Mouse (Mus musculus) gastrocnemius, adult 8-10 months (tissue): Measurements from ENCODE around the gene Rtn1. TPM values are rescaled to one million over a fixed set of nuclear protein-coding genes. Genes with fewer than 3 reads are reported as not detected.

ENCODE experiments used
- DNase-seq, 2 experiments: peaks; one replicate each; pipeline ENCODE4 v3.0.0; 2022; ENCODE audit warnings: low spot score in 2 of 2
- total RNA-seq, 4 experiments: library from RNA; stranded (reverse); gene quantifications; 2 replicates each; pipeline ENCODE4 v1.2.4; 2022

Rtn1 gene
- total RNA-seq, 4 experiments from 2014 or later, result 1.1 to 3.2 (median 2.2) TPM

DNA sequence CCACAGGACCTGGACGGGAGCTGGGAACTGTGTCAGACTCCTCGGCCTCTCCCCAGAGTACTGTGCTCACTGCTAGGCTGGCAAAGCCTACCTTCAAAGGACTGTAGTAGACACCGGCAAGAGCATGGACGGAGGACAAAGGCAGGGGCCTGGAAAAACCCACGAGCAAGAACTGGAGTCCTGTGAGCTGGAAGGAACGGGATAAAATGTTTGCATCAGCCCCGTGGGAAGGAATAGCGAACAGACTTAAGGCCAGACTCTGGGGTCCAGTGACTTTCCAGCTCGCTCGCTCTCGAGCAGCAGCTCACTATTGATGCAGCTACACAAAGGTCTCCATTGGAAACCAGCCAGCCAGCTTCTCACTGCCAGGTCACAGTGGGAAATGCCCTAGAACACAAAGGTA, 34.0 kb downstream of the Rtn1 start:
- DNase-seq, result no peak

DNA sequence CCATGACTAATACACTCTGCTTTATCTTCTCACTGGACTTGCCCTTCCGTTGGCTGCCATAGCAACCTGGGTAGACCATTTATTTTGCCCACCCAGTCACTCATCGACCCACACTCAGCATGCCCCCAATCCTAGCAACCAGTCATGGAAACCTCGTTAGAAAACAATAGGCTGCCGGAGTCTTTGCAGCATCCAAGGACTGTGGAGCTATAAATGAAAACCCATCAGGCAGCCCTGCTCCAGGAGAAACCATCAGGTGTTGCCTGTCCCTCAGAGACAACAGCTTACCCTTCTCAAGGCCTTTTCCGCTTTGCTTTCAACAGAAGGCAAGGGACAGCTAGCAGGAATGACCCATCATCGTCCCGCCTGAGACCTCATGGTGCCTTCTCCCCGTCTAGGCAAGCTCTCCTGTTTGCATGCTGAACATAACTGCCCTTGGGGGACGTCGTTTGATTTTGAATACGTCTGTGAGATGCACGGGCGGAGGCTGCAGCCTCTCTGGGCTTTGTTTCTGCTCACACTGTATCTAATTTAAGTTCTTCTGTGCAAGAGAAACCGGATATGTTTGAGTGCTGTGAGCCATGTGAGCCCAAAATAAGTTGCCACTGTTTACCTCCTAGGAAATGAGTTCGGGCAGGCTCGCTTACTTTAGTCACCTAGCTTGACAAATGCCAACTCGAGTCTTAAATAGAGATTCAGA, 34.8 kb downstream of the Rtn1 start:
- DNase-seq, result no peak

DNA sequence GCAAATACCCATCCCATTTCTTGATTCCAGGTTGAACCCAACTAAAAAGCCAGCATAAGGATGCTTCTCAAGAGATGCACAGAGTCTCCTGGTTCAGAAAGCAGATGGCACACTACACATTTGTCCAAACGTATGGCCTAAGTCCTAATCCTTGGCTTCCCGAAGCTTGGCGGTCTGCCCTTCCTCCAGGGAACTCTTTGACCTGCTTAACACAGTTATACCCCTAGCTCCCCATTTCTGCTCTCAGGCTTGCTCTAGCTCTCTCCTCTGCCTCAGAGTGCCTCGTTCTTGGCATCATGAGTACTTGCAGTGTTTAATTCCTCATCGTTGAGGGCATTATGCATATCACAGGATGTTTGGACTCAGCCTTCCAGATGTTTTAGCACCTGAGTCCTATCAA, 38.8 kb downstream of the Rtn1 start:
- DNase-seq, result no peak

DNA sequence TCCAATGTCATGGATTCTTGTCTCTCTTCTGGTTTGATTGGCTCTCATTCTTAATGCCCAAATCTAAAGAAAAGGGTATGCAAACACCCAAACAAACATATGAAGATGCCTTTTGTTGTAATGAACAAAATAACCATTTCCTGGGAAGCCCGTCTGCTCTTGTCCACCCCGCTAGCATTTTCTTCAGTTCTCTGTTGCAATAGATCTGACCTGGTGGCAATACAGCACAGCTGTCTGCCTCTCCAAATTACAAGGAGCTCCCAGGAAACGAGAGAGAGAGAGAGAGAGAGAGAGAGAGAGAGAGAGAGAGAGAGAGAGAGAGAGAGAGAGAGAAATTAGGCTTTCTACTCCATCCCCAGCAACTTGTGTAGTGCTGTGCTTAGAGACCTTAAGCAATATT, 42.1 kb downstream of the Rtn1 start:
- no peak for DNase-seq

DNA sequence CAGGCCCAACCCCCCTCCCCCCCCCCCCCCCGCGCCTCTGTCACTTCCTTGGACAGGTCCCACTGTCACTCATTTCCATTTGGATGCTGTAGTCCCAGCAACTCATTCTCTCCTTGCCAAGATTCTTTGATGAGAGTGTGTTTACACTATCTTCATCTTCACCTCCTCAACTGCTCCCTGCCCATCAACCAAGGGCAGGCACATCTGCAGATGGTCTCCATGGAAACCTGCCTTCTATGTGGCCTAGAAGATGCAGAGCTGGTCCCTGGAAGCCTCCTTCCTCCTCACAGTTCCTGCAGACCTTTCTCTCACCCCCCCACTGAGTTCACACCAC, 42.8 kb downstream of the Rtn1 start:
- DNase-seq, result no peak

DNA sequence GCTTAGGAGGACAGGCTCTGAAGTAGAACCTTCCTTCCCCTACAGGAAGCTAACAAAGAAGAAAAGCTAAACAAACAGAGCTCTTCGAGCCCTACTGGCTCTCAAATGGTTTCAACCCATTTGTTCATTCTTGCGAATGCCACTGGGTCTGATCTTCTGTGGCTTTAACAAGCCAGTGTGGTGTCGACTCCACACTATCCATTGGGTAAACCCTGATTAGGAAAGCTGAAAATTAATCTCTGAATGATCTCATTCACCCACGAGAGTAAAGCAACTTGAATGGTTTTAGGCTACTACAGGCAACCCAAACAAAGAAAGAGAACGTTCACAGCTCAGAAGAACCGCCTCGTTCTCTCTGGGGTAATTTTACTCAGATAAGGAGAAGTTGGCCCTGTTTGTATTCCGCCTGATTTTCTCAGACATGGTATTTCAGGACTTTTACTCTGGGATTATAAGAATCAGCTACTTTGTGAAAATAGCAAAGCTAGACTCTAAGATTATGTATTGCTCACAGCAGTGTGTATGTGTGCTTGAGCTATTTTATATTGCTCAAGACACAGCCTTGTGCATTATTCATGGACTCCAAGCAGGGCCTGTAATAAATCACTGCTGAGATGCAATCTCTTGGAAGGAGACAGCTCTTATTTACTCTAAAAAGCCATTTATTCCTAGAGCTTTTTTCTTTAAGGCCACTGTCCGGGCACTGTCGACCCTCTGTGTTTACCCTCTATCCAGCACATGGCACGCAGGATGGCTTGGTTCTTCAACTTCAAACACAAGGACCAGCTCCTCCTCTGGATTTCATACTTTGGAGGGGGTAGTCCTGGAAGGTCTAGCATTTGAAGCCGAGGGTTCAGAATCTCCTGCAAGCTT, 43.4 kb downstream of the Rtn1 start:
- DNase-seq, result no peak

DNA sequence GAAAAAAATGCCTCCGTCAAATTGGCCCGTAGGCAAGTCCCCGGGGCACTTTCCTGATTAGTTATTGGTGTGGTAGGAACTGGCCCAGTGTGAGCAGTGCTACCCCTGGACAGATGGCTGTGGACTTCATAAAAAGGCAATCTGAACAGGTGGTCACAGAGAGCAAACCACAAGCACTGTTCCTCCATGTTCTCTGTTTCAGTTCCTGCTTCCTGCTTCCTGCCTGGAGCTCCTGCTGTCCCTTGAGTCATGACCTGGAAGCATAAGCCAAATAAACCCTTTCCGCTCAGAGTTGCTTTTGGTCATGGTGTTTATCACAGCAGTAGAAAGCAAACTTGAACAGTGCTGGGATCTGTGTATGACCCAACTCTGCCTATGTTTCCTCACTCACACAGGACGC, 44.3 kb downstream of the Rtn1 start:
- no peak for DNase-seq

DNA sequence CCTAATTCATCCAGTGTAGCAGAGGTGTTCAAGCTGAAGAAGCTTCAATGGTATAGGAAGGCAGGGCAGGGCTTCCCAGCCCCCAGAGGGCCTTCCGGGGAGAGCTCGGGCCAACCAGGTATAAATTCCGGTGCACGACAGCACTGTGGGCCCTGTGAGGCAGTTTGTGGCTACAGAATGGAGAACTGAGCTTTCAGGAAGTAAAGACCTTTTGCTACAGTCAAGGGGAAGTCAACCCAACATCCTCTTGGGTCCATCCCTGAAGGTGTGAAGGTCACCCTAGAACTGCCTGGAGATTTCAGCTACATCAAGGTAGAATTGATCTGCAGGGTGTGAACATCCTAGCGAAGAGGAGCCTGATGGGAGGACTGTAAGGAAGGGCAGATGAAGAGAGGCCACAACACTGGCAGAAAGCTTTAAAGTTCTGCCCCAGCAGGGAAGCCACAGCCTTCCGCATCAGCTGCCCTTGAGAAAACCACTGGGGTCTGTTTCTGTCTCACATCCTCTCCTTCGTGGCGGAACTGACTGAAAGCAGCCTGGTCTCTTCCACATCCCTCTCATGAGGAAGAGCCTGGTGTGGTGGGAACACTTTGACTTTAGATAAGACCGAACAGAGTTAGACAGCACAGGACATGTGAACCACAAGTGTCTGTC, 47.0 kb downstream of the Rtn1 start:
- no peak for DNase-seq

DNA sequence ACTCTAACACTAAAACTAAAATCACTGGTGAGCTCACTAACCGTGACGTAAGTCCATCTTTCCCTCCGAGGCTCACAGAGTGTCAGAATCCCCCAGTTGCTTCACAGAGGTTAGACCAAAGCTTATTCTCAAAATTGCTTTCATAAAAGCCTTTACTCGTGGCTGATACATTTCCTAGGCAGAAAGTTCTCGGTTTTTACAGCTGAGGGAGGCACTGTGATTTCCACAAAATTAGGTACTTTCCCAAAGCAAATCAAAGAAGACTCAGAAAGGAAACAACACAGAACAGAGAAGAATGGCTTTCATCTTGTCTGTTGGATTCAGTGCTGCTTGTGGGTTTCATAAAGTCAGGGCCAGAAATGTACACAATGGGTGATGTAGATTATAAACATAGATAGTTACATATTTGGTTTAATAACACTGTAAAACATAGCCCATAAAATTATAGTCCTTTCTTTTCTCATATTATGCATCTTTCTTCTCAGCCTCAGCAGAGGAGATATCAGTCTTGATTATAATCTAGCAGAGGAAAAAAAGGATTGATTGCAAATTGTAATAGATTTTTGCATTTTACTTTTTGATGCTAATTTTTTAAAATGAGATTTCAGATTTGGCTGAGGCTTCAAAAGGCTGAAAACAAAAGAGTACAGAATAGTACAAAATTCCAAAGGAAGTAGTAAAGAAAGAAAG, 47.8 kb downstream of the Rtn1 start:
- DNase-seq, result no peak

DNA sequence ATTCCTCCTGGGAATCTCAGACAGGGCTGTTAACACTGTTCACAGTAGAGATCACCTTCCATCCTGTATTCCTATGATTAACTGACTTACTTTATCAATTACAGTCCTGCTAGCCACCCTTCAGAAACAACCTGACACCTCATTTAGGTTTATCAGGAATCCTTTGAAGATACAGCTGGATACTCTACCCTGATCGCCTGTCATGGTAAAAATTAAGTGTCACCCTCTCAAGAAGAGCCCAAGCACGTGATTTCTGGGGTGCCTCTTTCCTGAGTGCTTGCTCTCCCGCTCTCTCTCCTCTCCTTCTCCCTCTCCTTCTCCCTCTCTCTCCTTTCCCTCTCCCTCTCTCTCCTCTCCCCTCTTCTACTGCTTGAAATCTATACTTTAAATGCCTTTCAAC, 49.0 kb downstream of the Rtn1 start:
- no peak for DNase-seq

DNA sequence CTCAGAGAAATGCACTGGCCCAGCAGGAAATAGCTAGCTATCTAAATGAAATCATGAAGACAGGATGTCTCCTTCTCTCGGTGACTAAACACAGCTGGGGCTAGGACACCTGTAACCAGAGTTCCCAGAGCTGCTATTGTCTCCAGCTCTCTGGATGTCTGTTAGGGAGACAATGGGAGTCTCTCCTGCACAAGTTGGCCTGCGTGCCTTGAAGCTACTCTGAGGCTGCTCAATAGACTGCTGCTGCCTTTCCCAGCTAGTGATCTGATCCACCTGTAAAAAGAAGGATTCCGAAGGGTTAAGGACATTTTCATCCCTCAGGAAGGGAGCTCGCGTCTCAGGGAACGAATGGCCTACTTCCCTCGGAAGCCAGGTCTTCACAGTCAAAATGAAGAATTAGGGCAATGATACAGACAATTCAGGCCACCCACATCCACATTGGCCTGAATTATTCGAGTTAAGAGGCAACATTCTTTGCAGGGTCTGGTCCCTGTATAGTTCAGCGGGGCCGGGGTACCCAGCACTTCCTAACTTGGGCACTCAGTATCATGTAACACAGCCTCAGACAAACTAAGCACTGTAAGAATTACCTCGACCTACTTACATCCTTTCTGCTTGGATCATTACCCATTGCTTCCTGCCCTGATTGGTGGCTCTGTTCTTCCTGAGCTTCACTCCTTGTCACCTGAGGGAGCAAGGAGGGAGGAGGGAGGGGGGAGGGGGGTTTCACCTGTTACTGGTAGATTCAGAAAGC, 51.0 kb downstream of the Rtn1 start:
- no peak for DNase-seq

DNA sequence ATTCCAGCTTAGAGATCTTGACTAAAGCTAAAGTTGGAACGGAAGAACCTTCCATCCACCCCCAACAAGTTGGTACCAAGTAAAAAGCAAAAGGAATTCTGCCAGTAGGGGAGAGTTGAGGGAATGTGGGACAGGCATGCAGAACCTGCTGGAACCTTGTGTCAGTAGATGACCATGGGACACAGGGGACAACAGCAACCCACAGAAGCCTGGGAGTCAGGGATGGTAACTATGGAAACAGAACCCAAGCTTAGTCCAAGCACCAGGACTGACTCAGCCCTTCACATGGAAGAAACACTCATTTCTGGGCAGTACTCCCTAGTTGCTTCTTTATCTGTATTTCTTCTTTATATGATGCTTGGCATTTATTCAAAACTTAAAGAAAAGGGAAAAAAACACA, 54.6 kb downstream of the Rtn1 start:
- no peak for DNase-seq

DNA sequence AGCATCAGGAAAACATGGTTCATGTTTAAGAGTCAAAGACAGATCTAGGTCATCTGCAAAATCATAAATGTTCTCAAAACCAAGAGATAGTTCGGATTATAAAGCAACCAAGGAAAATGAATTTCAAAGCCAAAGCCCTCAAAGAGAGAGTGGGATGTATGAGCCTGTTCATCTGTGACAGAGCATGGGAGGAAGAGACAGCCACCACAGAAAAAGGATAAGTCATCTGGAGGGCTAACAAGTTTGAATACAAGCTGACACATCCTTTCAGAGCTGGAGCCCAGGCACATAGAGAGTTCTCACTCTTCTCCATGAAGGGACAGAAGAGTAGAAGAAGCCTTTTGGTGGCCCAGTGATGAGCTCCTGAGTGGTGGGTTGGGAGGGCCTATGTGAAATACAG, 55.3 kb downstream of the Rtn1 start:
- DNase-seq, result no peak

DNA sequence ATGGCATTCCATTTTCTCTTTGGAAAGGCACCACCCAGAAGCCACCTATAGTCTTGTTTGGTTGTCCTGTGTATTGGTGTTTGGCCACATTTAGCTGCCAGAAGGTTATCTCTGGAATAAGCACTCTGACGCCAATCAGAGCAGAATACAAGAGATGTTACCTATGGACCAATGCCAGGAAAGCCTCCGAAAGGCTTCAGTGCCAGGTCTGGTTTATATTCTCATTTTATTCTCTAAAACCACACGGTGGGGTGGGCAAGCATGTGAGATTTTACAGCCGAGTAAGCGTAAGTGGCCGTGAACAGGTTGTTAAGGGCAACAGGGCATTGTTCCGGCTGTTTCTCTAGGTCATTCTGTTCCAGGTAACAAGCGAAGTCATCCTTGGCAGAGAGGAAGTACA, 60.3 kb downstream of the Rtn1 start:
- no peak for DNase-seq

DNA sequence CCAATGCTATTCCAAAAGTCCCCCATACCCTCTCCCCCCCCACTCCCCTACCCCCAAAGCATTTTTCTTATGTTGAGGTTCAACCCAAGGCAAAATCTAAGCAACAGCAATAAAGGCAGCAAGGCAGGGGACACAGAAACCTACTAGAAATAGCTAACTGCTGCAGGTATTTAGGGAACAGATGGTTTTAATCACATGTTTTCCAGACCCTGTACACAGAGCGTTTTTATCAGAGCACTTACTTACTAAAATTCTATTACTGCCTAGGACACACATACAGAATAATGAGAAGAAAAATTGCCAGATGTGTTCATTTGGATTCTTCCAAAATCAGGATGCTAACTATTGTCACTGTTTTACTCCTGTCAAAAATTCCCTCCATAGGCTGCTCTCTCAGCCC, 61.7 kb downstream of the Rtn1 start:
- DNase-seq, result no peak

DNA sequence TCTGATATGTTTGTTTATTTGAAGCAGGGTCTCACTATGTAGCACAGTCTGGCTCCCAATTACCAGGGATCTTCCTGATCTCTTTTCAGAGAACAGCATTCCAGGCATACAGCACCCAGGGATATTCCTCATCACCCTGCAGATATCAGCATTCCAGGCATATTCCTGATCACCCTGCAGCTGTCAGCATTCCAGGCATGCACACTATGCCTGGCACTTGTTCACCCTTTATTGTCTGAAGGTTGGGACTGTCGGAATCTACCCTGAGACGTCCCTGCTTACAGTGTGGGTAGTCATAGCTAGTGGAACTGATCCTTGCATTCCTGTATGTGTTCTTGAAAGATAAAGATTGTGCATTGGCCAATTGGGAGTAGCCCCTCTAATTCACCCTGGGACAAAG, 65.2 kb downstream of the Rtn1 start:
- DNase-seq, result no peak

DNA sequence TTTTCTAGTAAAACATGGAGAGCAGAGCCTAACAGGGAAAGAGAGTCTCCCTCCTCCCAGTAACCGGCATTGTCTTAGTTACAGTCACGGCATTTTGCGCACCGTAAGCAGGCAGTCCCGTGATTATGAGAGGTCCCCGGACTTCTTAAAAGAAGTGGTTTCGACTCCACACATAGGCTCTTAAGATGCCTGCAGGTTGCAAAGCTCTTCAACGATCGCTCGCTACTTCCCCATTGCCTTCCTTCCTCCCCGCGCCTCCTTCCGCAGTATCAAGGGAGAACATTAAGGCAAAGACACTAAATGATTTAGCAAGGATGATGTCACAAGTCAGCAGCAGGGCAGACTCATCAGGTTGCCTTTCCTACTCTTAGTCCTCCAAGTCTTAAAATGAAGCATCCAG, 72.8 kb downstream of the Rtn1 start:
- no peak for DNase-seq

DNA sequence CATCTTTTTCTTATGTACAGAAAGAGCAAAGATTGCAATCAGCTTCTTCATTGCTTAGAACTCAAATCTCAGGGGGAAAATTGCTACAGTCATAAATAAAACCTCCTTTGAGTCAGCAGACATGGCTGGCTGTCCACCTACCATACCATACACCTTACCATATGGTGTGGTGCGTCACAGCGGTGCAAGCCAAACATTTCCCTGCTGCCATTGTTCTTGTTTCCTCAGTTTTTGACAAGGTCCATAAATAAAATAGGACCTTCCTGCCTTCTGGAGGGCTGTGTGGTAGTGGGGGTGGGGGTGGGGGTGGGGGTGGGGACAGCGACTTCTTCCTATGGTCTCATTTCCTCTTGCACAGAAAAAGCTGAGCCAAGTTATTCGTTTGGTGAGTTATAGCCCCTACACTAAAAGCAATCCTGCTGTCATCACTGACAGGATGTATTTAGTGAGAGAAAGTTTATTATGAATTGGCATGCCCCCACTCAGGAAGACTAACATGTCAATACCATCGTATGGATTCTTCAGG, 76.3 kb downstream of the Rtn1 start:
- DNase-seq, result no peak

DNA sequence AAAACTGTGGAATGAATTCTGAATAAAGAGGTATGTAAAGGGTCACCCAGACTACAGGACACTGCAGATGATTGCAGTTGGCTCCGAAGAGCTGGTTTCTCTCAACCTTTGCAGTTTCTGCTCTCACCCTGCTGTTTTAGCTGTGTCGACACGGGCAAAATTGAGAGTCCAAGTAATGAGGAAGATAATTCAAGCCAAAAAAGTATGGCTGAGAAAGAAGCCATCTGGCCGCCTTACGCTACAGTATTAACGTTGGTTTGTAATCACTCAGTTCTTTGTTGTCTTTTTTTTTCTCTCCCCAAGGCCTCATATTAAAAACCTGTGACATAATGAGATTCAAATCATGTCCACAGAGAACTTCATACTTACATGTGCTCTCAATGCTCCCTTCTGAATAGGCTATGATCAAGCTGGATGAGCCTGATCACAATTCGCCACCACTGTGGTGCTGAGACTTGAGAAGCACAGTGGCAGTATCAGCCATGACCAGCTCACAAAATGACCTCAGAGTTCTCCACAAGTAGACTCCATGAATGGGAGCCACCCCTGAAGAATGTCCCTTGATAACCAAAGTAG, 76.9 kb downstream of the Rtn1 start:
- no peak for DNase-seq

DNA sequence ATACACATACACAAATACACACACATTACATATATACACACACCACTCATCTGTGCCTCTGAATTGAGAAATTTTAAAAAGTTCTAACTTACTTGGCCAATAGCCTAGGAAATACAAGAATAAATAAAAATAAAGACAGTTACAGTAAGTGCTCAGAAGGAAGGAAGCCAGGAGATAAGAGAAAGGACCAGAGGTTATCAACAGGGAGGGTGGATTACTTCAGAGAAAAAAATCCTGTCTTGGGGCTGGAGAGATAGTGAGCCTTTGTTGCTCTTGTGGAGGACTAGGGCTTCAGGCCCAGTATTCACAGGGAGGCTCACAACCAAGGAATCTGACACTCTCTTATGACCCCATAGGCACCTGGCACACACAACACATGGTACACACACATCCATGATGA, 82.8 kb downstream of the Rtn1 start:
- no peak for DNase-seq

DNA sequence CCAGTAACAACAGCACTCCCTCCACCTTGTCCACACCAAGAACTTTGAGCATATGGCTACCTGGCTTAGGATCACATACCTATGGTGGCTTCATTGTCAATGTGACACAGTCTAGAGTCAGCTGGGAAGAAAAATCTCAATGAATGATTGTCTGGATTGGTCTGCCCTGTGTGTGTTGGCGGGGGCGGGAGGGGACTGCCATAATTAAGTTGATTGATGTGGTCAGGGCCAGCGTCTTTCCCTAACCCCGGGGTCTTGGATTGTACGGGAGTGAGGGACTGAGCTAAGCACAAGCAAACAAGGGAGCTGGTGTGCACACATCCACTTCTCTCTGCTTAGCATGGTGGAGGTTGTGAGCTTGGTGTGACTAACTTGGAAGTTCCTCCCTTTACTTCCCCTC, 83.8 kb downstream of the Rtn1 start:
- no peak for DNase-seq
